Mouse (Mus musculus): ENCODE measurements at regions not wholly inside any gene's neighbourhood (a gene's known extent, or its start where the extent isn't known, plus 50 kb on each side); places are given as distances from the start of the nearest gene placed in this dataset.

DNA sequence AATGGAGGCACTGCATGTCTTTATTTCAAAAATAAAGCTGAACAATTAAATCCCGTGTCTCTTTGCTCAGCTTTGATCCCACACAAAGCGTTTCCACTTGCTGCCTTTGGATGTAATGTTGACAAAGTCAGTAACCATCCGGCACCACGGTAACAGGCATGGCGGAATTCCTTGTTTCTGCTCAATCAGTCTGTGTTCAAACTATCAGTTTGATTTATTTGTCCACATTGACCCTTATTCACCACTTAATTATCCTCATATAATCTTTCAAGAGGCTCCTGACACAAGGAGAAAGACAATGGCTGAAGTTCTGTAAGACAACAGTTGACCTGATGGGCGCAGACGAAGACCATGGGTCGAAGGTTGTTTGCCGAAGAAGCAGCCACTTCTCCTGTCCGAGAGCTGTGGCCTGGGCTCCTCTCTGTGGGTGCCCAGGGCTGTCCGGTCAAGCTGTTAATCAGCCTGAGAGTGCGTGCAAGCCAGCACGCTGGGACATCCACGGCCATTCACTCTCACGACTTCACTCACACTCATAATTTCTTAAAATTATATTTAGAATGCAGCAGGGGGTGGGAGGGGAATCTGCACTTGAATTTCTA is 106.1 kb upstream of the Ifngr1 start:
- TF ChIP-seq CTCF (IDR thresholded peaks at IDR 0.05; ENCODE audit: extremely low read depth, insufficient read length, insufficient replicate concordance, low read depth, low read length) (no peak), POLR2A (IDR thresholded peaks at IDR 0.05; ENCODE audit: low read depth, low read length) (no peak)

Measured in small intestine, adult 2 months (tissue).